Mouse (Mus musculus) midbrain, postnatal 0 days (tissue): ENCODE results near the gene Cc2d1b. TPM values are rescaled to one million over a fixed set of nuclear protein-coding genes. Genes with fewer than 3 reads are reported as not detected.

Source experiments
- ATAC-seq: fragments of 200-750 bp; cut with Nextera tagmentation; 2 replicates; pipeline ENCODE4 v1.8.0; 2017; ENCODE audit warnings: moderate number of reproducible peaks, mild to moderate bottlenecking, moderate TSS enrichment, moderate library complexity; ENCODE audit not compliant: low FRiP score
- DNase-seq: peaks from one replicate; pipeline ENCODE4 v3.0.0-alpha.2; 2015; ENCODE audit warnings: low spot score
- H3K27ac ChIP-seq: fragments of 300-500 bp; sonication (generic); 2 replicates; pipeline ENCODE4 v1.5.1; 2014; ENCODE audit warnings: low read depth, mild to moderate bottlenecking, low read length, mixed read lengths
- H3K27me3 ChIP-seq: fragments of 300-500 bp; sonication (generic); 2 replicates; pipeline ENCODE4 v1.6.1; 2014; ENCODE audit warnings: low read length, control low read depth, mixed read lengths; ENCODE audit not compliant: insufficient read depth
- H3K36me3 ChIP-seq: fragments of 300-500 bp; sonication (generic); 2 replicates; pipeline ENCODE4 v1.6.1; 2014; ENCODE audit warnings: low read length, control low read depth, mixed read lengths; ENCODE audit not compliant: insufficient read depth
- H3K4me1 ChIP-seq: fragments of 300-500 bp; sonication (generic); 2 replicates; pipeline ENCODE4 v1.6.1; 2014; ENCODE audit warnings: mild to moderate bottlenecking, control low read depth, antibody characterized with exemption, low read length, mixed read lengths; ENCODE audit not compliant: insufficient read depth
- H3K4me2 ChIP-seq: fragments of 300-500 bp; sonication (generic); 2 replicates; pipeline ENCODE4 v1.6.1; 2014; ENCODE audit warnings: low read depth, mild to moderate bottlenecking, low read length, mixed read lengths; ENCODE audit not compliant: poor library complexity, severe bottlenecking
- H3K4me3 ChIP-seq: fragments of 300-500 bp; sonication (generic); 2 replicates; pipeline ENCODE4 v1.5.1; 2014; ENCODE audit warnings: low read depth, mild to moderate bottlenecking, low read length, moderate library complexity
- H3K9ac ChIP-seq: fragments of 300-500 bp; sonication (generic); replicated peaks from 2 replicates; pipeline ENCODE4 v1.6.1; 2014; ENCODE audit warnings: mild to moderate bottlenecking, low read length, moderate library complexity, mixed read lengths; ENCODE audit not compliant: poor library complexity, severe bottlenecking
- H3K9me3 ChIP-seq: fragments of 300-500 bp; sonication (generic); 2 replicates; pipeline ENCODE4 v1.6.1; 2016; ENCODE audit warnings: low read length, control low read depth
- CTCF ChIP-seq: IDR thresholded peaks from 2 replicates; pipeline ENCODE4 v1.5.1; 2016; ENCODE audit warnings: antibody characterized with exemption, mild to moderate bottlenecking
- whole genome bisulfite sequencing: fragments of 180-500 bp; shearing (Covaris S2); extraction: QIAGEN DNeasy Blood & Tissue Kit; methylation state at CpG from one replicate; pipeline ENCODE4 v1.1.7; 2014; 5-methylcytosine and 5-hydroxymethylcytosine counted together
- polyA plus RNA-seq: library from polyadenylated mRNA; unstranded; fragments of >200 nt; fragmentation: Nextera tagmentation; extraction: Ambion mirVana; gene quantifications from 2 replicates; pipeline ENCODE4 v1.2.1, GENCODE M21; 2015
- total RNA-seq: library from RNA; depleted of rRNA; stranded (reverse); fragments of >200 nt; gene quantifications from 2 replicates; pipeline ENCODE4 v1.2.3, GENCODE M21; 2014

Cc2d1b gene
- total and polyA plus RNA-seq, 2 experiments from 2014 or later, result 20.2 to 36.1 TPM

DNA sequence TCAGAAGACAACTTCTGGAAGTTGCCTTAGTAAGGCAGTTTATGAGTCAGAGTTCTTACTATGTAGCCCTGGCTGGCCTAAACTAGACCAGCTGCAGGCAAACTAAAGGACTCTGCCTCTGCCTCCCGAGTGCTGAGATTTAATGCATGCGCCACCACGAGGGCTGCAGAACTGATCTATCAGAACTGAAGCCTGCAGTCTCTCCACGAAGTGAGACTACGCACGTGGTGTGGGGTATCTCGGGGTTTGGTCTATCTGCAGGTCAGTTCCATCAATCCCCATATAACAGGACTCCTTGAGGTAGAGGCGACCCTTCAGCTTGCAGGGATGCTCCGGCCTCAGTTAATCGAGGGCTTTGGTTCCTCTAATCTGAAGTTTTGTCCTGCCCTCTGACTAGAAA is 575 bp upstream of the Cc2d1b start:
- TF ChIP-seq CTCF, result no peak
- peak; percentile 59 for ATAC-seq
- DNase-seq, result peak; percentile 52
- H3K27ac ChIP-seq, result peak overlapping the region; percentile 97
- peak overlapping the region; percentile 93 for H3K9ac ChIP-seq
- H3K27me3 ChIP-seq, result no peaks in the 10 kb centered on the region
- no peaks in the 10 kb centered on the region for H3K4me1 ChIP-seq
- WGBS, result under 1% methylated on average over 10 of the region's 10 CpGs
- H3K36me3 ChIP-seq, result no peaks in the 10 kb centered on the region
- no peaks in the 10 kb centered on the region for H3K9me3 ChIP-seq
- peak overlapping the region; percentile 68 for H3K4me3 ChIP-seq
- peak overlapping the region; percentile 70 for H3K4me2 ChIP-seq

DNA sequence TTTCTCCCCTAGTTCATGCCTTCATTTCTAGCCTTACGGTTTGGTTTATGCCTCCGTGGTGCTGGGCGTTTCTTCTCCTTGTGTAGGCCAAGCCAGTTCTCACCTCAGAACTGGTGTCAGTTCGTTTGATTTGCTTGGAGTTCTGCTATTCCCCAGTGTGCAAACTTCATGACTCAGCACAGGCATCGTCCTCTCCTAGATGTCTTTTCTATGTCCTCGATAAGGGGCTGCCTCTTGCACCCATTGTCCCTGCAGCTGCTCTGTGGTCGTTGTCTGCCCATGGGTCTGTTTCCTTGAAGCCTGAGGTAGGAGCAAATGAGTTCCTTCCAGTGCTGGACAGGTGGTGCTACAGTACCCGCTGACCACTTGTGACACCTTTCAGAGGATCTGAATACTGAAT is 796 bp downstream of the Cc2d1b start:
- H3K9me3 ChIP-seq, result no peaks in the 10 kb centered on the region
- peak overlapping the region; percentile 70 for H3K4me2 ChIP-seq
- no peaks in the 10 kb centered on the region for H3K27me3 ChIP-seq
- H3K4me1 ChIP-seq, result no peaks in the 10 kb centered on the region
- H3K27ac ChIP-seq, result peak overlapping the region; percentile 97
- peak; percentile 29 for DNase-seq
- WGBS, result 16% methylated on average over 8 of the region's 8 CpGs
- TF ChIP-seq CTCF, result peak; percentile 8; the same call in 1 of the 2 replicates
- peak; percentile 8; the same call in 1 of the 2 replicates for ATAC-seq
- H3K9ac ChIP-seq, result peak overlapping the region; percentile 93
- peaks cover 11% of the 10 kb centered on the region for H3K36me3 ChIP-seq
- peak overlapping the region; percentile 68 for H3K4me3 ChIP-seq

DNA sequence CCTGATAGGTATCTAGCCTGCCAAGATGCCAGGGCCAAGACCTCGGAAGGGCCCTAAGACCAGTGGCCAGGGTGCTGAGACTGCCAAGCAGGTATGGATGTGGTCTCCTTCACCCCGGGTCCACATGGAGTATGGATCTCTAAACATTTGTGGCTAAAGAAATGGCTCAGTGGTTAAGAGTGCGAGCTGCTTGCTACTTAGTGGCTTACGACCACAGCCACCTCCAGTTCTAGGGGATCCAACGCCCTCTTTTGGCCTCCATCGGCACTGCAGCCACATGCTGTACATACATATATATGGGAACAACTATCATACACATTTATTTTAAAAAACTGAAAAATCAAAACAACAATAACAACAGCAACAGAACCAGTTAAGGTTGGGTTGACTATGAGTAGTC is 1.8 kb downstream of the Cc2d1b start:
- Histone ChIP-seq H3K4me3 (no peak overlapping the region), H3K36me3 (peaks cover 16% of the 10 kb centered on the region), H3K9ac (no peak overlapping the region), H3K9me3 (no peaks in the 10 kb centered on the region), H3K27ac (no peak overlapping the region), H3K27me3 (no peaks in the 10 kb centered on the region), H3K4me1 (no peaks in the 10 kb centered on the region), H3K4me2 (no peak overlapping the region)
- 97% methylated on average over 6 of the region's 6 CpGs for WGBS
- DNase-seq (no peak), ATAC-seq (no peak)
- peak; percentile 43 for TF ChIP-seq CTCF

DNA sequence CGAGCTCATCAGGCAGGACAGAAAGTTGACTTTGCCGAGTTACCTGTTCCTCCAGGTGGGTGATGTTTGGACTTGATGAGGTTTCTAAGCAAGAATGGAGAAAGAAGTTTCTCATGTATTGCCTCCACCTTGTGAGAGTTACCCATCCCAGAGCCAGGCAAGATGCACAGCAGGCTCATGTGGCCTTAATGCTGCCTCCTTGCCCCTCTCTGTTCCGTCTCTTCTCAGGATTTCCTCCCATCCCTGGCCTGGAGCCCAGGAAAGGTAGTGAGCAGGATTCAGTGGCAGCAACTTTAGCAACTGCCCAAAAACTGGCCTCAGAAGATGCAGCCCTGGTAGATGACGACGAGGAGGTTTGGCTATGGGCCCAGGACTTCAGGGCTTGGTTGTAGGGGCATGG is 7.3 kb downstream of the Cc2d1b start:
- peaks cover 65% of the 10 kb centered on the region for H3K36me3 ChIP-seq
- ATAC-seq (no peak), DNase-seq (no peak)
- H3K27ac ChIP-seq, result no peak overlapping the region
- no peak overlapping the region for H3K4me3 ChIP-seq
- H3K27me3 ChIP-seq, result no peaks in the 10 kb centered on the region
- no peak overlapping the region for H3K4me2 ChIP-seq
- no peak for TF ChIP-seq CTCF
- H3K9me3 ChIP-seq, result no peaks in the 10 kb centered on the region
- H3K4me1 ChIP-seq, result no peaks in the 10 kb centered on the region
- no peak overlapping the region for H3K9ac ChIP-seq
- WGBS, result 90% methylated on average over 5 of the region's 5 CpGs

DNA sequence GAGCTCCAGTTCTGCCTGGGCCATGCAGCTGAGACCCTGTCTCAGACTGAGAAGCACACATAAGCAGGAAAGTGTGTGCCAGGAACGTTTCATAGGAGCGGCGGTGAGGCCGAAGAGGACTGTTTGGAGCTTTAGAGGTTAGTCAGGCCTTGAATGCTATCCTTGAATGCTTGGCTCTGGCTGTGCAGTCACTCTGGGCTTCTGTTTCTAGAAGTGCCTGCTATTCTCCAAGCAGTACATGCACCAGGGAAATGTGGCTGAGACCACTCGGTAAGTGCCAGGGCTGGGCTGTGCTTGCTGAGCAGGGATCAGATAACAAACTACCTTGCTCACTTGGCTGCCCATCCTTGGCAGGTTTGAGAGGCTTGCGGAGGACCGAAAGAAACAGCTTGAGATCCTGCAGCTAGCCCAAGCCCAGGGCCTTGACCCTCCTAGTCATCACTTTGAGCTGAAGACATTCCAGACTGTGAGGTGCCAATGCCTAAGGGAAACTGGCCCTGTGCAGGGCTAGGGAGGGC is 9.7 kb downstream of the Cc2d1b start:
- Histone ChIP-seq H3K36me3 (peaks cover 79% of the 10 kb centered on the region), H3K27ac (no peak overlapping the region), H3K4me1 (no peaks in the 10 kb centered on the region), H3K4me3 (no peak overlapping the region), H3K9me3 (no peaks in the 10 kb centered on the region), H3K4me2 (no peak overlapping the region), H3K9ac (no peak overlapping the region), H3K27me3 (no peaks in the 10 kb centered on the region)
- 91% methylated on average over 7 of the region's 7 CpGs for WGBS
- no peak for TF ChIP-seq CTCF
- ATAC-seq (no peak), DNase-seq (no peak)

DNA sequence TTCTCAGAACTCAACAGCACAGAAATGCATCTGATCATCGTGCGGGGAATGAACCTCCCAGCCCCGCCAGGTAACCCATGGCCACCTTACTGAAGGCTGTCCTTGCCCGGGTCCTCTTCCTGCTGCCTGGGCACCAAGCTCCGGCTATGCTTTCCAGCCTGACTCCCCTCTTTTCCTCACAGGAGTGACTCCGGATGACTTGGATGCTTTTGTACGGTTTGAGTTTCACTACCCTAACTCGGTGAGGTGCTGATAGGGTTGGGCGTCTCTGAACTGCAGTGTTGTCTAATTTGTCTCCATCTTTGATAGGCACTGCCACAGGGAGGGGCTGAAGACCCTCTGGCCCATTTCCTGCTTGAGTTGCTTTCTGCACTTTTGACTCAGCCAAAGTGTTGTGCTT is 10.4 kb downstream of the Cc2d1b start:
- no peak overlapping the region for H3K4me3 ChIP-seq
- 98% methylated on average over 9 of the region's 9 CpGs for WGBS
- no peaks in the 10 kb centered on the region for H3K9me3 ChIP-seq
- H3K4me1 ChIP-seq, result no peaks in the 10 kb centered on the region
- no peak for DNase-seq
- H3K27me3 ChIP-seq, result no peaks in the 10 kb centered on the region
- H3K4me2 ChIP-seq, result no peak overlapping the region
- peaks cover 81% of the 10 kb centered on the region for H3K36me3 ChIP-seq
- no peak overlapping the region for H3K27ac ChIP-seq
- TF ChIP-seq CTCF, result no peak
- H3K9ac ChIP-seq, result no peak overlapping the region
- ATAC-seq, result no peak
